Mouse (Mus musculus) midbrain, embryonic 10.5 days (tissue): ENCODE data around the gene Gna15. TPM values are rescaled to one million over a fixed set of nuclear protein-coding genes. Genes with fewer than 3 reads are reported as not detected.
A peak's percentile ranks its signal among the peaks of the same experiment; 100 is the strongest.

Experiments used
- DNase-seq: peaks from one replicate; pipeline ENCODE4 v3.0.0-alpha.2; 2017; ENCODE audit warnings: low spot score
- H3K27ac ChIP-seq: fragments of 300-500 bp; sonication (generic); replicated peaks from 2 replicates; pipeline ENCODE4 v1.5.1; 2016; ENCODE audit warnings: mild to moderate bottlenecking
- H3K27me3 ChIP-seq: fragments of 300-500 bp; sonication (generic); 2 replicates; pipeline ENCODE4 v1.6.1; 2016; ENCODE audit warnings: low read depth, mild to moderate bottlenecking; ENCODE audit not compliant: poor library complexity, severe bottlenecking
- H3K36me3 ChIP-seq: fragments of 300-500 bp; sonication (generic); 2 replicates; pipeline ENCODE4 v1.6.1; 2016; ENCODE audit warnings: mild to moderate bottlenecking, moderate library complexity
- H3K4me1 ChIP-seq: fragments of 300-500 bp; sonication (generic); 2 replicates; pipeline ENCODE4 v1.6.1; 2016
- H3K4me3 ChIP-seq: fragments of 300-500 bp; sonication (generic); 2 replicates; pipeline ENCODE4 v1.5.1; 2016; ENCODE audit warnings: mild to moderate bottlenecking, moderate library complexity
- H3K9me3 ChIP-seq: fragments of 300-500 bp; sonication (generic); replicated peaks from 2 replicates; pipeline ENCODE4 v1.6.1; 2016; ENCODE audit warnings: mild to moderate bottlenecking
- WGBS: fragments of 180-500 bp; shearing (Covaris S2); methylation state at CpG from one replicate; pipeline ENCODE4 v1.1.7; 2016; 5-methylcytosine and 5-hydroxymethylcytosine counted together
- microRNA-seq: library from miRNA; unstranded; fragments of <30 nt; microRNA quantifications from one replicate; pipeline ENCODE4, GENCODE M21; 2017
- polyA plus RNA-seq: library from polyadenylated mRNA; unstranded; fragments of >200 nt; fragmentation: Nextera tagmentation; extraction: Ambion mirVana; gene quantifications from 2 replicates; pipeline ENCODE4 v1.2.1, GENCODE M21; 2016

The Gna15 gene
- polyA plus RNA-seq, 1 experiment from 2014 or later, result 0.85 TPM

GRCm38 (mm10) chr10:81454106-81454505 lies 69.9 kb downstream of the Gna15 start:
- no peak for DNase-seq
- Histone ChIP-seq H3K27me3 (peaks cover 92% of the 10 kb centered on the region), H3K9me3 (no peaks in the 10 kb centered on the region), H3K36me3 (no peaks in the 10 kb centered on the region), H3K4me1 (peaks cover 7% of the 10 kb centered on the region; the same call in 1 of the 2 replicates), H3K4me3 (no peak overlapping the region), H3K27ac (no peak overlapping the region)
- WGBS, result 83% methylated on average over 2 of the region's 2 CpGs

GRCm38 (mm10) chr10:81452947-81453288 lies 71.1 kb downstream of the Gna15 start:
- Histone ChIP-seq H3K4me1 (peaks cover 7% of the 10 kb centered on the region; the same call in 1 of the 2 replicates), H3K9me3 (no peaks in the 10 kb centered on the region), H3K27ac (no peak overlapping the region), H3K4me3 (no peak overlapping the region), H3K27me3 (peaks cover 80% of the 10 kb centered on the region), H3K36me3 (no peaks in the 10 kb centered on the region)
- WGBS, result 5% methylated on average over 14 of the region's 14 CpGs
- DNase-seq, result peak; percentile 16

Small RNA genes within 50 kb of the gene (microRNA-seq; reads per million reads assigned to microRNA genes)
- not detected for gene Gm25595

Other genes with a start within 250 kb of the Gna15 start
- 6.5 and 6.9 TPM in 2 replicates for gene Tjp3, start 232.6 kb downstream of the Gna15 start, polyA plus RNA-seq
- 55.0 and 60.8 TPM in 2 replicates for gene Pip5k1c, start 231.3 kb downstream of the Gna15 start, polyA plus RNA-seq
- 53.5 and 53.6 TPM in 2 replicates for gene Cactin, start 203.1 kb downstream of the Gna15 start, polyA plus RNA-seq
- gene Tbxa2r, start 195.5 kb downstream of the Gna15 start, polyA plus RNA-seq, result 2.9 and 3.3 TPM in 2 replicates
- gene Gipc3, start 181.0 kb downstream of the Gna15 start, polyA plus RNA-seq, result not detected in 2 replicates
- 102 and 115 TPM in 2 replicates for gene Hmg20b, start 173.7 kb downstream of the Gna15 start, polyA plus RNA-seq
- 9.3 and 10.6 TPM in 2 replicates for gene Mfsd12, start 166.7 kb downstream of the Gna15 start, polyA plus RNA-seq
- 0.38 and 0.39 TPM in 2 replicates for gene 4930404N11Rik, start 158.4 kb downstream of the Gna15 start, polyA plus RNA-seq
- gene Fzr1, start 145.7 kb downstream of the Gna15 start, polyA plus RNA-seq, result 138 and 146 TPM in 2 replicates
- 93.4 and 98.7 TPM in 2 replicates for gene Dohh, start 139.8 kb downstream of the Gna15 start, polyA plus RNA-seq
- 2.9 and 3.4 TPM in 2 replicates for gene Gm48551, start 139.8 kb downstream of the Gna15 start, polyA plus RNA-seq
- 1.7 and 2.9 TPM in 2 replicates for gene Gm48552, start 135.2 kb downstream of the Gna15 start, polyA plus RNA-seq
- 1.7 and 2.3 TPM in 2 replicates for gene Smim24, start 131.2 kb downstream of the Gna15 start, polyA plus RNA-seq
- gene Nfic, start 68.6 kb downstream of the Gna15 start, polyA plus RNA-seq, result 8.7 and 11.7 TPM in 2 replicates
- gene Celf5, start 41.5 kb downstream of the Gna15 start, polyA plus RNA-seq, result 5.0 and 10.8 TPM in 2 replicates
- 84.5 and 87.5 TPM in 2 replicates for gene Ncln, start 27.8 kb downstream of the Gna15 start, polyA plus RNA-seq
- 0.37 and 0.89 TPM in 2 replicates for gene S1pr4, start 24.1 kb downstream of the Gna15 start, polyA plus RNA-seq
- gene Gna11, start 21.0 kb upstream of the Gna15 start, polyA plus RNA-seq, result 70.7 and 73.7 TPM in 2 replicates
- gene Aes, start 35.3 kb upstream of the Gna15 start, polyA plus RNA-seq, result 334 and 467 TPM in 2 replicates
- gene Tle2, start 50.3 kb upstream of the Gna15 start, polyA plus RNA-seq, result 9.7 and 13.5 TPM in 2 replicates
- 6.0 and 8.8 TPM in 2 replicates for gene Tle6, start 76.8 kb upstream of the Gna15 start, polyA plus RNA-seq
- 1.4 and 2.0 TPM in 2 replicates for gene BC025920, start 82.0 kb upstream of the Gna15 start, polyA plus RNA-seq
- gene Sirt6, start 103.6 kb upstream of the Gna15 start, polyA plus RNA-seq, result 49.3 and 58.7 TPM in 2 replicates
- gene Ankrd24, start 104.3 kb upstream of the Gna15 start, polyA plus RNA-seq, result 5.8 and 5.9 TPM in 2 replicates
- 4.9 and 5.6 TPM in 2 replicates for gene Gm10778, start 124.8 kb upstream of the Gna15 start, polyA plus RNA-seq
- gene Zfp433, start 180.6 kb upstream of the Gna15 start, polyA plus RNA-seq, result 18.8 and 19.0 TPM in 2 replicates
- 13.2 and 15.5 TPM in 2 replicates for gene Gm3055, start 246.9 kb upstream of the Gna15 start, polyA plus RNA-seq